Mouse (Mus musculus) gastrocnemius, postnatal 4 days (tissue): Measurements from ENCODE around the gene Krt79. TPM values are rescaled to one million over a fixed set of nuclear protein-coding genes. Genes with fewer than 3 reads are reported as not detected.

Experiments used
- DNase-seq, 2 experiments: peaks; one replicate each; pipeline ENCODE4 v3.0.0; 2021 to 2022; ENCODE audit warnings: low spot score in 2 of 2, mixed read lengths in 2 of 2
- long read RNA-seq, 2 experiments: library from polyadenylated mRNA; stranded (forward); transcript quantifications; one replicate each; pipeline ENCODE4 v2.0.0; 2021
- total RNA-seq, 2 experiments: library from RNA; stranded (reverse); gene quantifications; 2 replicates each; pipeline ENCODE4 v1.2.3; 2021

Gene Krt79
- under 1 TPM; 0.44 to 0.47 TPM for total RNA-seq
- long read RNA-seq, experiment 1, transcript Krt79-201 (9 exons, 2,097 nt): major isoform, 25 of 31 reads
- long read RNA-seq, experiment 1, partial matches to known transcripts: 4 of 31 reads
- long read RNA-seq, experiment 1, other reads (novel, unspliced or antisense): 2 of 31 reads
- long read RNA-seq, experiment 2, partial matches to known transcripts: 1 of 1 reads
- long read RNA-seq, experiment 2, other reads (novel, unspliced or antisense): 0 of 1 reads

GRCm38 (mm10) chr15:101940274-101940829 lies at the start of gene Krt79:
Gene Krt79 (minus strand): TSS chr15:101940324.
- DNase-seq: no peak

- DNase-seq: no peak
Measured at GRCm38 (mm10) chr15:101988714-101989113, 48.6 kb upstream of the Krt79 start.

GRCm38 (mm10) chr15:101988119-101988518 lies 48.0 kb upstream of the Krt79 start:
- DNase-seq: peak; percentile 54 to 73

- DNase-seq: no peak
Measured at GRCm38 (mm10) chr15:101984746-101985145, 44.6 kb upstream of the Krt79 start.

GRCm38 (mm10) chr15:101983949-101984601 lies 44.0 kb upstream of the Krt79 start:
- peak; percentile 84 to 92 for DNase-seq

GRCm38 (mm10) chr15:101983315-101983948 lies 43.3 kb upstream of the Krt79 start:
- no peak for DNase-seq

GRCm38 (mm10) chr15:101980849-101981248 lies 40.7 kb upstream of the Krt79 start:
- no peak for DNase-seq

GRCm38 (mm10) chr15:101977043-101977726 lies 37.1 kb upstream of the Krt79 start:
- DNase-seq: peak; percentile 93 to 94

GRCm38 (mm10) chr15:101976641-101977040 lies 36.5 kb upstream of the Krt79 start:
- no peak for DNase-seq

- peak; percentile 32 to 62 for DNase-seq
Measured at GRCm38 (mm10) chr15:101976023-101976422, 35.9 kb upstream of the Krt79 start.

GRCm38 (mm10) chr15:101974083-101974845 lies 34.1 kb upstream of the Krt79 start:
- DNase-seq: no peak

GRCm38 (mm10) chr15:101973414-101974077 lies 33.4 kb upstream of the Krt79 start:
- DNase-seq: peak; percentile 88 to 92

GRCm38 (mm10) chr15:101970536-101970935 lies 30.4 kb upstream of the Krt79 start:
- DNase-seq: peak; percentile 43 to 55

GRCm38 (mm10) chr15:101966808-101967207 lies 26.7 kb upstream of the Krt79 start:
- DNase-seq: no peak

GRCm38 (mm10) chr15:101958891-101959290 lies 18.8 kb upstream of the Krt79 start:
- no peak for DNase-seq

- DNase-seq: no peak
Measured at GRCm38 (mm10) chr15:101954187-101954586, 14.1 kb upstream of the Krt79 start, which contains the start of gene Krt78. Gene Krt78 (minus strand): TSS chr15:101954287.

GRCm38 (mm10) chr15:101952733-101953474 lies 12.8 kb upstream of the Krt79 start:
- no peak for DNase-seq

GRCm38 (mm10) chr15:101945430-101945829 lies 5.3 kb upstream of the Krt79 start:
- no peak for DNase-seq

- no peak for DNase-seq
Measured at GRCm38 (mm10) chr15:101941948-101942347, 1.8 kb upstream of the Krt79 start.
